Mouse (Mus musculus) layer of hippocampus, adult 2 months (tissue): Measurements from ENCODE around the gene Cox19. TPM values are rescaled to one million over a fixed set of nuclear protein-coding genes. Genes with fewer than 3 reads are reported as not detected.

Experiments
- DNase-seq, 2 experiments: peaks; one replicate each; pipeline ENCODE4 v3.0.0; 2022; ENCODE audit warnings: low spot score in 2 of 2
- H3K27ac ChIP-seq: fragments of 200-600 bp; 2 replicates; pipeline ENCODE4 v1.8.1; 2022
- H3K4me3 ChIP-seq: fragments of 200-600 bp; 2 replicates; pipeline ENCODE4 v1.8.1; 2022; ENCODE audit warnings: mild to moderate bottlenecking
- CTCF ChIP-seq: fragments of 200-600 bp; conservative IDR thresholded peaks from 2 replicates; pipeline ENCODE4 v1.8.1; 2022; ENCODE audit warnings: antibody characterized with exemption, mild to moderate bottlenecking, moderate library complexity
- total RNA-seq, 2 experiments: library from RNA; stranded (reverse); gene quantifications; 2 replicates each; pipeline ENCODE4 v1.2.3; 2021

The Cox19 gene
- total RNA-seq, 2 experiments from 2014 or later: 74.3 to 76.8 TPM

GRCm38 (mm10) chr5:139314941-139315642, 36.1 kb downstream of the Cox19 start:
- no peak overlapping the region for H3K27ac ChIP-seq
- no peak for TF ChIP-seq CTCF
- no peak for DNase-seq
- H3K4me3 ChIP-seq: no peak overlapping the region

- no peak for TF ChIP-seq CTCF
- Histone ChIP-seq H3K27ac (no peak overlapping the region), H3K4me3 (no peak overlapping the region)
- no peak for DNase-seq
Measured at GRCm38 (mm10) chr5:139313536-139313935, 37.7 kb downstream of the Cox19 start.

GRCm38 (mm10) chr5:139311822-139312221, 39.4 kb downstream of the Cox19 start:
- TF ChIP-seq CTCF: no peak

DNA sequence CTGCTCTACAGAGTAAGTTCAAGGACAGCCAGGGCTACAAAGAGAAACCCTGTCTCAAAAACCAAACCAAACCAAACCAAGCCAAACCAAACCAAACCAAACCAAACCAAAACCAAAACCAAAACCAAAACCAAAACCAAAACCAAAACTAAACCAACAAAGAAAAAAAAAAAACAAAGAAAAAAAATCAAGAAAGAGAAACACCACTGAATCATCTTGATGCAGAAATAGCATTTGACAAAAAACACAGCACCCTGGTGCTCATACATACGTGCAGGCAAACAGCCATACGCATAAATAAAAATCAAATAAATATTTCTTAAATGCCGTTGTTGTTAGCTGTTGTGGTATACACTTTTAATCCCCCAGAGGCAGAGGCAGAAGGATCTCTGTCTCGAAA, 40.7 kb downstream of the Cox19 start:
- TF ChIP-seq CTCF: no peak
- DNase-seq: no peak
- H3K27ac ChIP-seq: no peak overlapping the region
- no peak overlapping the region for H3K4me3 ChIP-seq

More at GRCm38 (mm10) chr5:139311822-139312221, 39.4 kb downstream of the Cox19 start:
- Histone ChIP-seq H3K27ac (peak overlapping the region; percentile 28; the same call in 1 of the 2 replicates), H3K4me3 (no peak overlapping the region)
- DNase-seq: no peak

- TF ChIP-seq CTCF: no peak
- no peak overlapping the region for H3K4me3 ChIP-seq
- DNase-seq: no peak
- no peak overlapping the region for H3K27ac ChIP-seq
Measured at GRCm38 (mm10) chr5:139309946-139310345, 41.3 kb downstream of the Cox19 start.

DNA sequence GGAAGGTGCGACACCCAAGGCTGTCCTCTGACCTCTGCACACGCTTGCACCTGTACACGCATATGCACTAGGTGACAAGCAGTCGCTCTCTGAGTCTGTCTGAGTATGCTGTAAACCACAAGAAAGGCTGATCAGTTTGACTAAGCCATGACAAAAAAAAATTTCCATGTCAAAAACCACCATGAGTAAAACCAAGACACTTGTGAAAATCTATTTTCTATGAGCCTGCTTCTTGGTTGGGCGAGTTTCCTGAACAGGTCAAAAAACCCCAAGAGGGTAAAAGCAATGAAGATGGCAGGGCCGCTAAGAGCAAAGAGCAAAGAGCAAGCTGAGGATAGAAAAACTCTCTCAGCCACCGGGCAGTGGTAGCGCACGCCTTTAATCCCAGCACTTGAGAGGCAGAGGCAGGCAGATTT, 47.6 kb downstream of the Cox19 start:
- H3K27ac ChIP-seq: peak overlapping the region; percentile 23; the same call in 1 of the 2 replicates
- no peak for DNase-seq
- TF ChIP-seq CTCF: no peak
- H3K4me3 ChIP-seq: no peak overlapping the region

GRCm38 (mm10) chr5:139302101-139302500, 49.1 kb downstream of the Cox19 start:
- TF ChIP-seq CTCF: no peak
- peak in 1 of 2 experiments; percentile 46 for DNase-seq
- peak overlapping the region; percentile 86 for H3K27ac ChIP-seq
- H3K4me3 ChIP-seq: no peak overlapping the region

- Histone ChIP-seq H3K27ac (no peak overlapping the region), H3K4me3 (no peak overlapping the region)
- DNase-seq: no peak
- no peak for TF ChIP-seq CTCF
Measured at GRCm38 (mm10) chr5:139297745-139298144, 53.5 kb downstream of the Cox19 start.

GRCm38 (mm10) chr5:139297092-139297491, 54.1 kb downstream of the Cox19 start:
- no peak for DNase-seq
- Histone ChIP-seq H3K4me3 (no peak overlapping the region), H3K27ac (no peak overlapping the region)
- TF ChIP-seq CTCF: no peak

GRCm38 (mm10) chr5:139294089-139294488, 57.1 kb downstream of the Cox19 start:
- no peak for DNase-seq
- no peak for TF ChIP-seq CTCF
- H3K27ac ChIP-seq: no peak overlapping the region
- no peak overlapping the region for H3K4me3 ChIP-seq

- Histone ChIP-seq H3K27ac (no peak overlapping the region), H3K4me3 (no peak overlapping the region)
- DNase-seq: no peak
- no peak for TF ChIP-seq CTCF
Measured at GRCm38 (mm10) chr5:139291811-139292560, 59.2 kb downstream of the Cox19 start.

DNA sequence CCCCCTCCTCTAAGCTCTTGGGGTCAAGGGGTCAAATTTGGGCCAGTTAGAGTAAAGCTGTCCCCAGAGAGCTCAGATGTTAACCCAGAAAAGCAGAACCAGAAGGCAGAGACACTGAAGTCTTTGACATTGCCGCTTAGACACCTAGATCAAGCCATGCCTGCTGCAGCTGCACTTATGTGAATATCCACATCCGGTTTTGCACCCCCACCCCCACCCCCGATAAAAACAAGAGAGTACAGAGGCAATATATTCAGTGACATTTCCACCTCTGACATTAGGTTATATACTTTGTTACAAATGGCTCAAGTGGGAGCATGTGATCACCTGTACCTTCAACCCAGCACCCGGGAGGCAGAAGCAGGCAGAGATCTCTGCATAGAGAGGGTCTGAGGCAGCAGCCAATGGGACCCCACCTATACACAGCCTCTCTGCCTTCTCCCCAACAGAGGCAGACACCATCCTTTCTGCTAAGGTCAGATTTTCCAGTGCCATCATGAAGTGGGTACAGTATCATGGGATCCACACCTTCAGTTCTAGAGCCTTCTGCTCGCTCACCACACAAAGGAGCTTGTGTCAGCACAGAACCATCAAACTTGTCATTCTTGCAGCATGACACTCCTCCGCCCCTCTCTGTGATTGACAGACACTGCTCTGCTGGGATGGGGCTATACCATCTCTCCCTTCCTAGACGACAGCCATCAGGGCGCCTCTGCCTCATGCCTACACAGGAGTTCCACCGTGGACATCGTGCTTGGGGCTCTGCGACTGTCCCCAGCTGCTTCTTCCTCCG, 60.6 kb downstream of the Cox19 start:
- no peak for DNase-seq
- no peak for TF ChIP-seq CTCF
- no peak overlapping the region for H3K27ac ChIP-seq
- no peak overlapping the region for H3K4me3 ChIP-seq

GRCm38 (mm10) chr5:139288591-139288990, 62.6 kb downstream of the Cox19 start:
- DNase-seq: no peak
- peak overlapping the region; percentile 8; the same call in 1 of the 2 replicates for H3K27ac ChIP-seq
- H3K4me3 ChIP-seq: no peak overlapping the region
- no peak for TF ChIP-seq CTCF
